Mouse (Mus musculus) stomach, postnatal 0 days (tissue): ENCODE measurements around the gene Thsd7b.

Experiments
- CTCF ChIP-seq: IDR thresholded peaks from 2 replicates; pipeline ENCODE4 v1.5.1; 2016; ENCODE audit warnings: antibody characterized with exemption, low read depth, mild to moderate bottlenecking, moderate library complexity
- EP300 ChIP-seq: optimal IDR thresholded peaks from 2 replicates; pipeline ENCODE3; 2016; ENCODE audit warnings: antibody characterized with exemption

GRCm38 (mm10) chr1:129644252-129644861 lies 371.3 kb downstream of the Thsd7b start:
- no peak for TF ChIP-seq EP300
- no peak for TF ChIP-seq CTCF
